Mouse (Mus musculus): ENCODE measurements at regions not wholly inside any gene's neighbourhood (a gene's known extent, or its start where the extent isn't known, plus 50 kb on each side); places are given as distances from the start of the nearest gene placed in this dataset.
"Not testable (repeated sequence)": the region's sequence is repeated elsewhere in the genome, so short reads cannot be mapped to it uniquely, and the experiment has no call there.

DNA sequence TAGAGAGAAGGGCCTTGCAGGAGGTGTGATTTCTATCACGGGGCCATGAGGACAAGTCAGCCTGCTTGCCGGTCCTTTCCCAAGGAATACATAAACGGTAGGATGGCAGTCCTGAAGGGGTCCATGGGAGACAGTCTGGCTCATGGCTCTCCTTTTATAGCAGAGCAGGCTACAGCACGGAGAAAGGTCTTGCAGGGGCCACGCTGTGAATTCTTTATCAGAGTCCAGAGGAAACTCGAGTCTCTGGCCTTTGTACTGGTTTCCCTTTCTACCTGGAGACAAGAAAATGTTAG, 1984.0 kb downstream of the 4930444P10Rik start:
- Histone ChIP-seq H3K9me3 (0 out of 2 replicates have a peak, but pooled peaks cover 7% of the 10 kb centered on the region), H3K4me3 (no peak overlapping the region), H3K4me1 (replicated peaks) (peaks cover 3% of the 10 kb centered on the region; the same call in 1 of the 2 replicates), H3K36me3 (no peaks in the 10 kb centered on the region), H3K27me3 (ENCODE audit: insufficient read depth, poor library complexity, severe bottlenecking) (no peaks in the 10 kb centered on the region), H3K27ac (peak overlapping the region; percentile 12; the same call in 1 of the 2 replicates)
- 41% methylated on average over 6 of the region's 6 CpGs for WGBS
- no peak for DNase-seq (ENCODE audit: low spot score)

GRCm38 (mm10) chr1:14108450-14109189, 1984.5 kb downstream of the 4930444P10Rik start:
- Histone ChIP-seq H3K36me3 (no peaks in the 10 kb centered on the region), H3K27ac (peak overlapping the region; percentile 12; the same call in 1 of the 2 replicates), H3K27me3 (ENCODE audit: insufficient read depth, poor library complexity, severe bottlenecking) (no peaks in the 10 kb centered on the region), H3K9me3 (0 out of 2 replicates have a peak, but pooled peaks cover 7% of the 10 kb centered on the region), H3K4me3 (no peak overlapping the region), H3K4me1 (replicated peaks) (peaks cover 3% of the 10 kb centered on the region; the same call in 1 of the 2 replicates)
- no peak for DNase-seq (ENCODE audit: low spot score)
- 76% methylated on average over 7 of the region's 7 CpGs for WGBS

DNA sequence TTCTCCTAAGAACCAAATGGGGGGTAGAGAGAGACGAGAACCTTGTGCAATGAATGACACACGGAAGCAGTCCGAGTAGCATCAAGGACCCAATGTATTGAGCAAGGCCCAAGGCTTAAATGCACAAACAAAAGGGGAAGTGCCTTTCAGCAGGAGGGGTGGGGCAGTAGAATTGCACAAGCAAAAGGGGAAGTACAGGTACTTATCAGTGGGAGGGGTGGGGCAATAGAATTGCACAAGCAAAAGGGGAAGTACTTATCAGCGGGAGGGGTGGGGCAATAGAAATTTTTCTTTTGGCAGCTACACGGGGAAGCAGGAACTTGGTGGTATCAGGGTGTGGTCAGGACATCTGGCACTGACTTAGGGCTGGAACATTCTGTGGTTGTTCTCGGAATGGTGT, 1987.6 kb downstream of the 4930444P10Rik start:
- peaks cover 12% of the 10 kb centered on the region; the same call in 1 of the 2 replicates for H3K9me3 ChIP-seq
- WGBS: 91% methylated on average over 6 of the region's 6 CpGs
- not testable (repeated sequence) for H3K4me1 ChIP-seq (replicated peaks)

GRCm38 (mm10) chr1:14104529-14104928, 1988.6 kb downstream of the 4930444P10Rik start:
- no peak overlapping the region for H3K27ac ChIP-seq
- DNase-seq (ENCODE audit: low spot score): no peak
- no peak overlapping the region for H3K4me3 ChIP-seq
- H3K4me1 ChIP-seq (replicated peaks): peaks cover 3% of the 10 kb centered on the region; the same call in 1 of the 2 replicates
- WGBS: 84% methylated on average over 2 of the region's 2 CpGs
- no peaks in the 10 kb centered on the region for H3K27me3 ChIP-seq (ENCODE audit: insufficient read depth, poor library complexity, severe bottlenecking)
- no peaks in the 10 kb centered on the region for H3K36me3 ChIP-seq
- peaks cover 12% of the 10 kb centered on the region; the same call in 1 of the 2 replicates for H3K9me3 ChIP-seq

More for the DNA sequence above, 1987.6 kb downstream of the 4930444P10Rik start:
- not testable (repeated sequence) for H3K27ac ChIP-seq; DNase-seq (ENCODE audit: low spot score); H3K36me3 ChIP-seq; H3K27me3 ChIP-seq (ENCODE audit: insufficient read depth, poor library complexity, severe bottlenecking); H3K4me3 ChIP-seq

- peaks cover 19% of the 10 kb centered on the region for H3K4me1 ChIP-seq (replicated peaks)
- no peak overlapping the region for H3K4me3 ChIP-seq
- H3K36me3 ChIP-seq: no peaks in the 10 kb centered on the region
- peak overlapping the region; percentile 50; the same call in 1 of the 2 replicates for H3K27ac ChIP-seq
- H3K9me3 ChIP-seq: peaks cover 5% of the 10 kb centered on the region; the same call in 1 of the 2 replicates
- WGBS: 57% methylated on average over 5 of the region's 5 CpGs
- no peaks in the 10 kb centered on the region for H3K27me3 ChIP-seq (ENCODE audit: insufficient read depth, poor library complexity, severe bottlenecking)
- DNase-seq (ENCODE audit: low spot score): no peak
Observed at GRCm38 (mm10) chr1:14099031-14099430, 1994.1 kb downstream of the 4930444P10Rik start.

GRCm38 (mm10) chr1:14097567-14098228, 1995.4 kb downstream of the 4930444P10Rik start:
- Histone ChIP-seq H3K9me3 (no peaks in the 10 kb centered on the region), H3K27me3 (ENCODE audit: insufficient read depth, poor library complexity, severe bottlenecking) (no peaks in the 10 kb centered on the region), H3K4me1 (replicated peaks) (peaks cover 19% of the 10 kb centered on the region), H3K4me3 (no peak overlapping the region), H3K27ac (peak overlapping the region; percentile 69), H3K36me3 (no peaks in the 10 kb centered on the region)
- WGBS: 10% methylated on average over 5 of the region's 5 CpGs
- peak; percentile 47 for DNase-seq (ENCODE audit: low spot score)

DNA sequence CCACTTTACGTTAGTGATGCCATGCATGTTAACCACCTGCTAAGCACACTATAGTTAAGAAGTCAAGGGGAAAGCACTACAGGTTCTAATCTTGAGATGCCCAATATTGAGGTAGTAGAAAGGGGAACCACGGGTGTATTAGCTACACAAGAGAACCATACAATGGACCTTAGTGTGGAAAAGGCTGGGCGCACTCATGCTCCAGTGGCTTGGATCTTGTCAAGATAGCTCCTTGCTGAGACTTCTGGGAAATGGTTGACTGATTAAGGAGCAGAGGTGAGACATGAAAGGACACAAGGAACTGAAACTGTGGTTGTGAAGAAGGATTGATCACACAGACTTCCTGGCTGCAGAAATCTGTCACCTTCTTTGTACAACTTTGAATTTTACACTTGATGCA, 2028.3 kb downstream of the 4930444P10Rik start:
- no peak overlapping the region for H3K4me3 ChIP-seq
- no peaks in the 10 kb centered on the region for H3K36me3 ChIP-seq
- H3K9me3 ChIP-seq: 0 out of 2 replicates have a peak, but pooled peaks cover 6% of the 10 kb centered on the region
- no peak overlapping the region for H3K27ac ChIP-seq
- no peak for DNase-seq (ENCODE audit: low spot score)
- H3K4me1 ChIP-seq (replicated peaks): no peaks in the 10 kb centered on the region
- no peaks in the 10 kb centered on the region for H3K27me3 ChIP-seq (ENCODE audit: insufficient read depth, poor library complexity, severe bottlenecking)
- 92% methylated on average over 3 of the region's 3 CpGs for WGBS

DNA sequence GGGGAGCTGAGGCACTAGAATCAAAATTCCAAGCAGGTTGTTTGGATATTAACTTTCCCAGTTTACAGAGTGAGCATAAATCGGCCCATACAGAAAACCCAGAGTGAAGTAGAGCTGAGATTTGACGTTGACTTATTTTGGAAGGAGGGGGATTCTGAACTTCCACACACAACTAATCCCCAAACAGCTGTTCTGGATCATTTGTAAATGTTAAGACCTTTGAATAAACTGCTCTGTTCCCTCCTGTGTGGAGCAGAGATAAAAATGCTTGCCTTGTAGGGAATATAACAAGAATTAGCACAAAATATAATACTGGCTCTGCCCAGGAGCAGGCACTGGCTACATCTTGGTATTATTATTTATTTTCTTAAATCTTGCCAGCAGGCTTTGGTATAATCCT, 2057.0 kb downstream of the 4930444P10Rik start:
- WGBS: 63% methylated on average over 2 of the region's 2 CpGs
- Histone ChIP-seq H3K27ac (no peak overlapping the region), H3K27me3 (ENCODE audit: insufficient read depth, poor library complexity, severe bottlenecking) (no peaks in the 10 kb centered on the region), H3K4me1 (replicated peaks) (no peaks in the 10 kb centered on the region), H3K4me3 (no peak overlapping the region), H3K9me3 (no peaks in the 10 kb centered on the region), H3K36me3 (no peaks in the 10 kb centered on the region)
- DNase-seq (ENCODE audit: low spot score): no peak

GRCm38 (mm10) chr1:14011484-14011883, 2081.6 kb downstream of the 4930444P10Rik start:
- Histone ChIP-seq H3K4me1 (replicated peaks) (no peaks in the 10 kb centered on the region), H3K27ac (no peak overlapping the region), H3K9me3 (no peaks in the 10 kb centered on the region), H3K27me3 (ENCODE audit: insufficient read depth, poor library complexity, severe bottlenecking) (no peaks in the 10 kb centered on the region), H3K36me3 (no peaks in the 10 kb centered on the region), H3K4me3 (no peak overlapping the region)
- no peak for DNase-seq (ENCODE audit: low spot score)
- WGBS: 93% methylated on average over 9 of the region's 9 CpGs

- H3K27me3 ChIP-seq (ENCODE audit: insufficient read depth, poor library complexity, severe bottlenecking): no peaks in the 10 kb centered on the region
- WGBS: 88% methylated on average over 3 of the region's 3 CpGs
- no peak overlapping the region for H3K4me3 ChIP-seq
- H3K36me3 ChIP-seq: no peaks in the 10 kb centered on the region
- no peaks in the 10 kb centered on the region for H3K4me1 ChIP-seq (replicated peaks)
- no peak for DNase-seq (ENCODE audit: low spot score)
- H3K9me3 ChIP-seq: no peaks in the 10 kb centered on the region
- no peak overlapping the region for H3K27ac ChIP-seq
Observed at GRCm38 (mm10) chr1:14010789-14011188, 2082.3 kb downstream of the 4930444P10Rik start.

GRCm38 (mm10) chr1:14002550-14002949, 2090.6 kb downstream of the 4930444P10Rik start:
- no peak for DNase-seq (ENCODE audit: low spot score)
- WGBS: 85% methylated on average over 1 of the region's 1 CpGs

GRCm38 (mm10) chr1:14001431-14001830, 2091.7 kb downstream of the 4930444P10Rik start:
- 61% methylated on average over 3 of the region's 3 CpGs for WGBS
- no peaks in the 10 kb centered on the region for H3K9me3 ChIP-seq
- H3K36me3 ChIP-seq: no peaks in the 10 kb centered on the region
- no peak overlapping the region for H3K4me3 ChIP-seq
- no peak for DNase-seq (ENCODE audit: low spot score)
- H3K27me3 ChIP-seq (ENCODE audit: insufficient read depth, poor library complexity, severe bottlenecking): no peaks in the 10 kb centered on the region
- 0 out of 2 replicates have a peak, but pooled peaks cover 3% of the 10 kb centered on the region for H3K4me1 ChIP-seq (replicated peaks)
- H3K27ac ChIP-seq: no peak overlapping the region

More at GRCm38 (mm10) chr1:14002550-14002949, 2090.6 kb downstream of the 4930444P10Rik start:
- Histone ChIP-seq H3K9me3 (no peaks in the 10 kb centered on the region), H3K27me3 (ENCODE audit: insufficient read depth, poor library complexity, severe bottlenecking) (no peaks in the 10 kb centered on the region), H3K27ac (no peak overlapping the region), H3K4me1 (replicated peaks) (0 out of 2 replicates have a peak, but pooled peaks cover 3% of the 10 kb centered on the region), H3K4me3 (no peak overlapping the region), H3K36me3 (no peaks in the 10 kb centered on the region)

All from hindbrain, embryonic 10.5 days (tissue).